Mouse (Mus musculus): ENCODE measurements around the gene Asb15.

The Asb15 gene

GRCm38 (mm10) chr6:24528064-24528243 lies at the start of gene Asb15:
TSS of gene Asb15 (plus strand) at chr6:24528144.
- no peak for DNase-seq

- DNase-seq, result no peak
Observed at GRCm38 (mm10) chr6:24486530-24486929, 41.4 kb upstream of the Asb15 start.

GRCm38 (mm10) chr6:24490341-24490740 lies 37.6 kb upstream of the Asb15 start:
- DNase-seq, result peak; percentile 3 to 4

- no peak for DNase-seq
Observed at GRCm38 (mm10) chr6:24504141-24504540, 23.8 kb upstream of the Asb15 start.

- DNase-seq, result peak; percentile 54 to 72
Observed at GRCm38 (mm10) chr6:24514552-24515284, 13.2 kb upstream of the Asb15 start, which contains the start of gene Iqub. TSS of gene Iqub (minus strand) at chr6:24515067.

GRCm38 (mm10) chr6:24516197-24516596 lies 11.7 kb upstream of the Asb15 start:
- peak in 1 of 2 experiments; percentile 27 for DNase-seq

GRCm38 (mm10) chr6:24525705-24526104 lies 2.2 kb upstream of the Asb15 start:
- DNase-seq, result no peak

GRCm38 (mm10) chr6:24527155-24528063 lies 535 bp upstream of the Asb15 start, which contains the start of gene Ndufa5:
TSS of gene Ndufa5 (minus strand) at chr6:24528013.
- peak; percentile 97 for DNase-seq

GRCm38 (mm10) chr6:24530166-24530565 lies 2.2 kb downstream of the Asb15 start:
- DNase-seq, result peak; percentile 69 to 73

GRCm38 (mm10) chr6:24530711-24531420 lies 2.9 kb downstream of the Asb15 start:
- DNase-seq, result no peak

GRCm38 (mm10) chr6:24532804-24533203 lies 4.9 kb downstream of the Asb15 start:
- no peak for DNase-seq

- DNase-seq, result no peak
Observed at GRCm38 (mm10) chr6:24538435-24538834, 10.5 kb downstream of the Asb15 start.

GRCm38 (mm10) chr6:24540106-24540505 lies 12.2 kb downstream of the Asb15 start:
- DNase-seq, result no peak

- no peak for DNase-seq
Observed at GRCm38 (mm10) chr6:24542393-24542792, 14.4 kb downstream of the Asb15 start.

GRCm38 (mm10) chr6:24543119-24543591 lies 15.2 kb downstream of the Asb15 start:
- DNase-seq, result no peak

GRCm38 (mm10) chr6:24546716-24547420 lies 18.9 kb downstream of the Asb15 start:
- peak; percentile 31 to 63 for DNase-seq

GRCm38 (mm10) chr6:24549801-24550200 lies 21.9 kb downstream of the Asb15 start:
- DNase-seq, result no peak

- no peak for DNase-seq
Observed at GRCm38 (mm10) chr6:24552046-24552445, 24.1 kb downstream of the Asb15 start.

GRCm38 (mm10) chr6:24554427-24555086 lies 26.6 kb downstream of the Asb15 start:
- DNase-seq, result no peak

GRCm38 (mm10) chr6:24555488-24555887 lies 27.5 kb downstream of the Asb15 start:
- no peak for DNase-seq

- DNase-seq, result no peak
Observed at GRCm38 (mm10) chr6:24564081-24564480, 36.1 kb downstream of the Asb15 start.

GRCm38 (mm10) chr6:24564886-24565285 lies 36.9 kb downstream of the Asb15 start:
- no peak for DNase-seq

Measured in kidney, postnatal 36 days (tissue).